12 mouse cellular contexts compared by ENCODE assay signal in genomic region chr4:131107127-131107857, GRCm38 (mm10).
DNase-seq lines count a peak whose midpoint lies in the region; ATAC-seq and TF ChIP-seq lines count a peak whose summit lies in the region.
"Had no signal": no experiment of that assay in that cellular context is flagged by ENCODE, and none has a peak within 500 bp of the region (broad histone marks: within the 10 kb centered on the region; RNA-seq: fewer than 3 reads in every experiment).

No protein-coding gene starts in this region.

- ATAC-seq in neural tube, embryonic 13.5 days (ENCODE audit: low read depth), result peak; percentile 34; the same call in 1 of the 2 replicates
- ATAC-seq: CD4-positive, CD25-positive, alpha-beta regulatory T cell, adult 4 months had no signal

- 0 out of 2 replicates have a peak overlapping the region, but pooled peaks have one; percentile 12 for H3K9ac ChIP-seq in neural tube, embryonic 13.5 days
- H3K9ac ChIP-seq: embryonic facial prominence, embryonic 12.5 days; liver, embryonic 15.5 days had no signal

- peak; percentile 13 for DNase-seq in kidney, adult 2 months
- DNase-seq in kidney, postnatal 25 days, result no peak
- DNase-seq in neural tube, embryonic 10.5 days (ENCODE audit: extremely low spot score, low spot score), result no peak
- no peak for DNase-seq in forebrain, embryonic 10.5 days (ENCODE audit: extremely low spot score, low spot score)
- DNase-seq in retina, postnatal 1 day, result peak; percentile 62
- no peak for DNase-seq in testis, postnatal 14 days (ENCODE audit: low spot score)
- no peak for DNase-seq in Muller cell, postnatal 12 days (ENCODE audit: inconsistent ontology term)
- DNase-seq: gastrocnemius, postnatal 10 days had no signal

- no peaks in the 10 kb centered on the region for H3K4me1 ChIP-seq in kidney, adult 2 months (ENCODE audit: control insufficient read depth, insufficient read depth, low read length)
- H3K4me1 ChIP-seq in neural tube, embryonic 13.5 days (replicated peaks), result peaks cover 15% of the 10 kb centered on the region
- H3K4me1 ChIP-seq in forebrain, embryonic 10.5 days, result peaks cover 24% of the 10 kb centered on the region
- H3K4me1 ChIP-seq: embryonic facial prominence, embryonic 12.5 days; liver, embryonic 15.5 days had no signal

- no peak overlapping the region for H3K27ac ChIP-seq in kidney, adult 2 months (ENCODE audit: insufficient read depth, low read depth, low read length)
- H3K27ac ChIP-seq in neural tube, embryonic 13.5 days (replicated peaks), result no peak overlapping the region
- peak overlapping the region; percentile 66 for H3K27ac ChIP-seq in forebrain, embryonic 10.5 days
- H3K27ac ChIP-seq: embryonic facial prominence, embryonic 12.5 days; liver, embryonic 15.5 days had no signal

- no peaks in the 10 kb centered on the region for H3K9me3 ChIP-seq in neural tube, embryonic 13.5 days
- no peaks in the 10 kb centered on the region for H3K9me3 ChIP-seq in forebrain, embryonic 10.5 days
- H3K9me3 ChIP-seq: embryonic facial prominence, embryonic 12.5 days; liver, embryonic 15.5 days had no signal

- no peaks in the 10 kb centered on the region for H3K27me3 ChIP-seq in kidney, adult 2 months (replicated peaks; ENCODE audit: control insufficient read depth, insufficient read depth, low read length)
- H3K27me3 ChIP-seq in neural tube, embryonic 13.5 days, result 0 out of 2 replicates have a peak, but pooled peaks cover 8% of the 10 kb centered on the region
- peaks cover 17% of the 10 kb centered on the region for H3K27me3 ChIP-seq in forebrain, embryonic 10.5 days (ENCODE audit: poor library complexity, severe bottlenecking)
- H3K27me3 ChIP-seq: embryonic facial prominence, embryonic 12.5 days; liver, embryonic 15.5 days had no signal

- no peak; the same call in 1 of the 2 replicates for TF ChIP-seq CTCF in kidney, adult 2 months (conservative IDR thresholded peaks at IDR 0.05; ENCODE audit: insufficient read depth, insufficient read length, low read depth, low read length)

- TF ChIP-seq POLR2A in kidney, adult 2 months (IDR thresholded peaks at IDR 0.05; ENCODE audit: low read depth, low read length), result no peak

- no peak overlapping the region for H3K4me2 ChIP-seq in neural tube, embryonic 13.5 days
- H3K4me2 ChIP-seq: embryonic facial prominence, embryonic 12.5 days; liver, embryonic 15.5 days had no signal

- no peak overlapping the region for H3K4me3 ChIP-seq in kidney, adult 2 months (ENCODE audit: insufficient read depth, low read depth, low read length)
- H3K4me3 ChIP-seq in neural tube, embryonic 13.5 days, result no peak overlapping the region
- H3K4me3 ChIP-seq in forebrain, embryonic 10.5 days, result no peak overlapping the region
- H3K4me3 ChIP-seq: embryonic facial prominence, embryonic 12.5 days; liver, embryonic 15.5 days had no signal

- no peaks in the 10 kb centered on the region for H3K36me3 ChIP-seq in kidney, adult 2 months (ENCODE audit: control insufficient read depth, insufficient read depth, low read length)
- H3K36me3 ChIP-seq in neural tube, embryonic 13.5 days, result no peaks in the 10 kb centered on the region
- H3K36me3 ChIP-seq in forebrain, embryonic 10.5 days (replicated peaks), result no peaks in the 10 kb centered on the region
- H3K36me3 ChIP-seq: embryonic facial prominence, embryonic 12.5 days; liver, embryonic 15.5 days had no signal

- 32% methylated on average over 13 of the region's 13 CpGs for WGBS in kidney, adult 2 months
- 53% methylated on average over 13 of the region's 13 CpGs for WGBS in neural tube, embryonic 13.5 days
- whole genome bisulfite sequencing in forebrain, embryonic 10.5 days, result 55% methylated on average over 13 of the region's 13 CpGs

Comparison
In these comparisons a context has a peak if more than half of its experiments do, and no peak if none do; other contexts are left out.
1. DNase-seq: peak in kidney, adult 2 months (single experiment) and retina, postnatal 1 day (single experiment); none in kidney, postnatal 25 days (0 of 2), neural tube, embryonic 10.5 days (single experiment), forebrain, embryonic 10.5 days (single experiment), testis, postnatal 14 days (single experiment) and Muller cell, postnatal 12 days (single experiment).